Mouse (Mus musculus) brain, embryonic 14.5 days (tissue): ENCODE results near the gene Ccl5.

Experiments
- CTCF ChIP-seq: fragments of 200-500 bp; IDR thresholded peaks from 2 replicates; pipeline ENCODE4 v1.5.1; 2012; ENCODE audit warnings: inconsistent platforms, mild to moderate bottlenecking, moderate library complexity, borderline replicate concordance; ENCODE audit not compliant: insufficient read depth, insufficient read length; ENCODE audit errors: extremely low read depth
- POLR2A ChIP-seq: fragments of 200-500 bp; IDR thresholded peaks from 2 replicates; pipeline ENCODE4 v1.6.1; 2012; ENCODE audit warnings: mild to moderate bottlenecking, inconsistent platforms, borderline replicate concordance; ENCODE audit not compliant: poor library complexity, insufficient read depth, insufficient read length, severe bottlenecking; ENCODE audit errors: extremely low read depth

DNA sequence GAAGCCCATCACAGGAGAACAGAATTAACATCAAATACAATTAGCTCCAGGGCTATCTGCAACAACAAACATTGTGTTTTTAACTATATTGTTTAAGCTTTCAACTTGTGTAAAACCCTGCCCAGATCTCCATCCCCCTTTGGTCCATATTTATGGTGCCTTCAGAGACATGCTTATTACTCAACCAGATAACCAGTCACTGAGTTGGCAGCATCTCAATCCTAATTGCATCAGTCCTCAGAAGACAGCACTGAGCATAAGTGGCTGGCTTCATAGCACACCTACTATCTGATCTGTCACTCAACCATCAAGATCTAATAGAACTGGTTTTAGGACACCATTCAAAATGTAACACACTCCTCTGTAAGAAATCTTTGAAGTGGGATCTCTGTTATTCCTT, 20.8 kb downstream of the Ccl5 start:
- no peak for TF ChIP-seq CTCF
- TF ChIP-seq POLR2A, result no peak
